Mouse (Mus musculus) embryonic facial prominence, embryonic 12.5 days (tissue): ENCODE results near the gene Gdap1l1. TPM values are rescaled to one million over a fixed set of nuclear protein-coding genes. Genes with fewer than 3 reads are reported as not detected.

ENCODE experiments used
- ATAC-seq: fragments of 200-750 bp; cut with Nextera tagmentation; 2 replicates; pipeline ENCODE4 v1.8.0; 2017; ENCODE audit not compliant: insufficient number of reproducible peaks, insufficient read depth, low FRiP score, low TSS enrichment
- H3K27ac ChIP-seq: fragments of 300-500 bp; sonication (generic); 2 replicates; pipeline ENCODE4 v1.5.1; 2016; ENCODE audit warnings: mild to moderate bottlenecking
- H3K27me3 ChIP-seq: fragments of 300-500 bp; sonication (generic); 2 replicates; pipeline ENCODE4 v1.6.1; 2016; ENCODE audit warnings: mild to moderate bottlenecking, moderate library complexity
- H3K36me3 ChIP-seq: fragments of 300-500 bp; sonication (generic); 2 replicates; pipeline ENCODE4 v1.6.1; 2016; ENCODE audit warnings: mild to moderate bottlenecking
- H3K4me1 ChIP-seq: fragments of 300-500 bp; sonication (generic); 2 replicates; pipeline ENCODE4 v1.6.1; 2016
- H3K4me2 ChIP-seq: fragments of 300-500 bp; sonication (generic); replicated peaks from 2 replicates; pipeline ENCODE4 v1.6.1; 2016; ENCODE audit warnings: mild to moderate bottlenecking, moderate library complexity
- H3K4me3 ChIP-seq: fragments of 300-500 bp; sonication (generic); 2 replicates; pipeline ENCODE4 v1.5.1; 2016; ENCODE audit warnings: mild to moderate bottlenecking
- H3K9ac ChIP-seq: fragments of 300-500 bp; sonication (generic); 2 replicates; pipeline ENCODE4 v1.6.1; 2016; ENCODE audit warnings: mild to moderate bottlenecking, moderate library complexity
- H3K9me3 ChIP-seq: fragments of 300-500 bp; sonication (generic); 2 replicates; pipeline ENCODE4 v1.6.1; 2016; ENCODE audit warnings: mild to moderate bottlenecking, moderate library complexity
- WGBS: fragments of 180-500 bp; shearing (Covaris S2); methylation state at CpG from one replicate; pipeline ENCODE4 v1.1.7; 2016; 5-methylcytosine and 5-hydroxymethylcytosine counted together
- polyA plus RNA-seq: library from polyadenylated mRNA; unstranded; fragments of >200 nt; fragmentation: Nextera tagmentation; extraction: Ambion mirVana; gene quantifications from 2 replicates; pipeline ENCODE4 v1.2.1, GENCODE M21; 2016

Gdap1l1 gene
- 7.5 and 10.4 TPM in 2 replicates for polyA plus RNA-seq

DNA sequence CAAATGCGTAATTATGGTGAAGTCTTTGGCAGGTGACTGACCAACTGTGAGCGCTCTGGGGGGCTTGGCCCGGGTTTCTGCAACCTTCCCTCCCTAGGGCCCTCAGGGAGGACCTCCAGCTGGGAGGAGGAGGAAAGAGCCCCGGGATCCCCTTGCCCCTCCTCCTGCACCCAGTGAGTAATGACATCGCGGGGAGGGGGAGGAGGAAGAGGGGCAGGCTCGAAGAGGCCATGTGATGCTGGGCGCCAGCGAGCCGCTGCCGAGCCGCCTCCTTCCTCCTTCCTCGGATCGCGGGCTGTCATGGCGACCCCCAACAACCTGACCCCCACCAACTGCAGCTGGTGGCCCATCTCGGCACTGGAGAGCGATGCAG lies at the start of gene Gdap1l1:
Gene Gdap1l1 (plus strand): TSS at position 231 of the 373 bp plus-strand sequence.
- Histone ChIP-seq H3K27ac (no peak within 1 kb of the TSS), H3K9ac (no peak within 1 kb of the TSS; the same call in 1 of the 2 replicates), H3K27me3 (peaks cover 21% of the 10 kb centered on the region), H3K9me3 (no peaks in the 10 kb centered on the region), H3K4me2 (peak within 1 kb of the TSS; percentile 52), H3K36me3 (no peaks in the 10 kb centered on the region), H3K4me3 (peak within 1 kb of the TSS; percentile 35), H3K4me1 (peaks cover 9% of the 10 kb centered on the region; the same call in 1 of the 2 replicates)
- 1% methylated on average over 17 of the region's 18 CpGs for WGBS
- no peak for ATAC-seq

DNA sequence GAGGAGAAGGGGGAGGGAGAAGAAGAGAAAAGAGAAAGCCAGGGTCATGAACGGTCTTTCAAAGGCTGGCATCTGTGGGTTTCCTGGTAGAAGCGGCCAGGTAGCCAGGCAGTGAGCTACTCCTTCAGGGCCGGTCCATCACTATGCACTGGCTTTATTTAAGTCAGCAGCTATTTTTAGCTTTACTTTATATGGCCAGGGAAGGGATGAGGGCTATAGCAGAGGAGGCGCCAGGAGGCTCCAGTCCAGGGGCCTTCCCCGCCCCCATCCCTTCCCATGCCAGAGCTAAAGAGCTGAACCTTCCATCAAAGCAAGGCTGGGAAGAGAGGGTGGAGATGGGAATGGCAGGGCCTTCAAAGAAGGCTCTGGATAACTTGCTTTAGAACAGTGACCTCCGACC lies 45.8 kb upstream of the Gdap1l1 start:
- H3K9me3 ChIP-seq = no peaks in the 10 kb centered on the region
- no peak overlapping the region for H3K4me3 ChIP-seq
- no peak overlapping the region for H3K4me2 ChIP-seq
- no peak overlapping the region for H3K27ac ChIP-seq
- H3K4me1 ChIP-seq = peaks cover 3% of the 10 kb centered on the region
- ATAC-seq = no peak
- 76% methylated on average over 6 of the region's 6 CpGs for WGBS
- H3K9ac ChIP-seq = no peak overlapping the region
- H3K36me3 ChIP-seq = no peaks in the 10 kb centered on the region
- H3K27me3 ChIP-seq = no peaks in the 10 kb centered on the region

DNA sequence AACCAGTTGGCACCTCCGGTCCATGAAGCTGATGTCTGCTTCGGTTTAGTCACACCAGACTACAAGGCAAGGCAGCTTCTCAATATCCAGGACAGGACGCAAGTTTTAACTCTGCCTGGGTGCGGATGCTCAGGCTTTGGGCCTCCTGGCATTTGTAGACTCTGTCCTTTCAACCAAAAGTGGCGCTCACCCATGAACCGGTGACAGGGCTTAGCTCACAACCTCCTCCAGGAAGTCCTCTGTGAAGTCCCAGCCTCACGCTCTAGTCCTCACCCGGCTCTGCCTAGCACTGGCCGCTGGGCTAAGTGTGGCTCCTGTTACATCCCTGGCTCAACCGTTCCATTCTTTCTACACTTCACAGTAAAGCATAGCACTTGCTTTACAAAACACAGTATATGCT lies 45.0 kb upstream of the Gdap1l1 start:
- H3K27ac ChIP-seq = no peak overlapping the region
- WGBS = 93% methylated on average over 10 of the region's 10 CpGs
- H3K4me1 ChIP-seq = peaks cover 12% of the 10 kb centered on the region
- H3K4me2 ChIP-seq = no peak overlapping the region
- no peaks in the 10 kb centered on the region for H3K36me3 ChIP-seq
- H3K27me3 ChIP-seq = no peaks in the 10 kb centered on the region
- H3K9ac ChIP-seq = no peak overlapping the region
- H3K9me3 ChIP-seq = no peaks in the 10 kb centered on the region
- H3K4me3 ChIP-seq = no peak overlapping the region
- no peak for ATAC-seq

DNA sequence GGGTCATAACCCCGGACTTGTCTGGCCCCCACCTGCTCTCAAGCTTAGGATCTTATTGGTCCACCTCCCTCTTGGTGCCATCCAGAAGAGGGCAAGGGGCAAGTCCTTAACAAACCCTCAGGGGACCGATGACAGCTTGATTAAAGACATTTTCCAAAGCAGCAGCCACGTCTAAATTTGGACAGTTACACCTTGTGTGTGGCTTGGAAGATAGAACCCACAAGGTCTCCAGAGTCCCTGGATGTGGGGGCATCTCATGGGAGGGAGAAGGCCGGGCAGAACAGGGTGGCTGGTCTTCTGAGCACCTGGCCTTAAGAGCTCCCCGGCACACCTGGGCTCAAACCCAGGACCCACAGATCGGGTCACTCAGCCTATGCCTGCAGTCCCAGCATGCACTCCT lies 44.3 kb upstream of the Gdap1l1 start:
- no peaks in the 10 kb centered on the region for H3K36me3 ChIP-seq
- WGBS = 74% methylated on average over 6 of the region's 6 CpGs
- peaks cover 14% of the 10 kb centered on the region for H3K4me1 ChIP-seq
- no peaks in the 10 kb centered on the region for H3K27me3 ChIP-seq
- no peak overlapping the region for H3K9ac ChIP-seq
- H3K9me3 ChIP-seq = no peaks in the 10 kb centered on the region
- H3K4me2 ChIP-seq = no peak overlapping the region
- no peak for ATAC-seq
- no peak overlapping the region for H3K27ac ChIP-seq
- H3K4me3 ChIP-seq = no peak overlapping the region

DNA sequence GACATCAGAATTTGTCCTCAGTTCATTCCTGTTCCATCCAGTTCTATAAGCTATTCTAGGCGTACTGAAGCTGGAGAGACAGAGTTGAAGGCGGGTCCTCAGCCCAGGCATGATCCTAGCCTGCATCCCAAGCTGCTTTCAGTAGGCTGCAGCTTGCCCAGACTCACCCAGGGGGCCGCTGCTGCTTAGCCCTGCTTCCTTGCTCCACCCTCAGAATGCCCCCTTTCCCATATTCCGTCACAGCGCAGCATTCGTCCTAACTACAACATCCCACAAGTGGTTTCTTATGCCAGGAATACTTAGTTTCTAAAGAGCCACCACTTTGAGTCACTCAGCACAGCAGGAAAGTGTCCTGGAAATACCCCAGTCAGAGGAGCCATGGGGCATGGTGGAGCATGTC lies 43.3 kb upstream of the Gdap1l1 start:
- H3K4me1 ChIP-seq = peaks cover 14% of the 10 kb centered on the region
- no peaks in the 10 kb centered on the region for H3K27me3 ChIP-seq
- H3K4me3 ChIP-seq = no peak overlapping the region
- H3K9ac ChIP-seq = no peak overlapping the region
- H3K9me3 ChIP-seq = no peaks in the 10 kb centered on the region
- no peak for ATAC-seq
- H3K4me2 ChIP-seq = no peak overlapping the region
- H3K36me3 ChIP-seq = no peaks in the 10 kb centered on the region
- WGBS = 75% methylated on average over 6 of the region's 6 CpGs
- H3K27ac ChIP-seq = no peak overlapping the region

DNA sequence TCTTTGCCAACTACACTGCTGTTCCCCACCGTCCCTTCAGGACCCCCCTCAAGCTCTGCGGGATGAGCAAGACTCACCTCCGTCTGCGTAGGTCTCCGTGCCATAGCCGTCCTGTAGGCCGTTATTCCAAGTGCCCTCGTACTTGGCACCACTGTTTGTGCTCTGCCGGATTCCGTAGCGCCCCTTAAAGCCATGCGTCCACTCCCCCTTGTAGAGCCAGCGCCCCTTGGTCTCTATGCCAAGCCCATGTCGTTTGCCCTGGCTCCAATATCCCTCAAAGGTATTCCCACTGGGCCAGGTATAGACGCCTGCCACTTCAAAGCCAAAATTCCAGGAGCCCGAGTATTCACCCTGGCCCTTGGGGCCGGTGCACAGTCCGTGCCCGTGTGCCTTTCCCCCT lies 41.2 kb upstream of the Gdap1l1 start:
- H3K4me3 ChIP-seq = no peak overlapping the region
- no peak for ATAC-seq
- 87% methylated on average over 19 of the region's 19 CpGs for WGBS
- H3K9ac ChIP-seq = no peak overlapping the region
- no peaks in the 10 kb centered on the region for H3K27me3 ChIP-seq
- H3K9me3 ChIP-seq = no peaks in the 10 kb centered on the region
- peak overlapping the region; percentile 36; the same call in 1 of the 2 replicates for H3K4me2 ChIP-seq
- H3K27ac ChIP-seq = no peak overlapping the region
- H3K36me3 ChIP-seq = no peaks in the 10 kb centered on the region
- peaks cover 14% of the 10 kb centered on the region for H3K4me1 ChIP-seq

DNA sequence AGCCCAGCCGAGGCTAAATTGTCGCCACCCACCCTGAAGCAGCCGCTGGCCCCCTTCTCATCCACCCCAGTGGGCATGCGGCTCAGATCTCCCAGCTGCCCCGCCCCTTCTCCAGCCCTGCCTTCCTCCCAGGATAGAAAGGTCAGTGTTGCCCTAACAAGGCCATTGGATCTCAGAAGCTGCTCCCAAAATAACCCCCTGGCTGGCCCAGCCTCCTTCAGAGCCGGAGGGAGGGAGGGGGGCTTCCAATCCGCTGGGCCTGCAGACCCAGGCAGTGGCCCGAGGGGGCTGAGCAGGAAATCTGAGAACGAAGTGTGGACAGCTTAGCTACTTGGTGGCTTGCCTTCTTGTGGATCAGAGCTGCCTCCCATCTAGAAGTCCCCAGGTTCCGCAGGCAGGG lies 40.4 kb upstream of the Gdap1l1 start, which contains the start of gene Jph2:
Gene Jph2 (minus strand): TSS at position 89 of the 400 bp plus-strand sequence.
- Histone ChIP-seq H3K36me3 (no peaks in the 10 kb centered on the region), H3K9me3 (no peaks in the 10 kb centered on the region), H3K4me1 (peaks cover 14% of the 10 kb centered on the region), H3K9ac (peak within 1 kb of the TSS; percentile 34), H3K4me3 (peak within 1 kb of the TSS; percentile 9), H3K4me2 (peak within 1 kb of the TSS; percentile 36), H3K27ac (no peak within 1 kb of the TSS), H3K27me3 (no peaks in the 10 kb centered on the region)
- 4% methylated on average over 10 of the region's 10 CpGs for WGBS
- peak; percentile 47; the same call in 1 of the 2 replicates for ATAC-seq

DNA sequence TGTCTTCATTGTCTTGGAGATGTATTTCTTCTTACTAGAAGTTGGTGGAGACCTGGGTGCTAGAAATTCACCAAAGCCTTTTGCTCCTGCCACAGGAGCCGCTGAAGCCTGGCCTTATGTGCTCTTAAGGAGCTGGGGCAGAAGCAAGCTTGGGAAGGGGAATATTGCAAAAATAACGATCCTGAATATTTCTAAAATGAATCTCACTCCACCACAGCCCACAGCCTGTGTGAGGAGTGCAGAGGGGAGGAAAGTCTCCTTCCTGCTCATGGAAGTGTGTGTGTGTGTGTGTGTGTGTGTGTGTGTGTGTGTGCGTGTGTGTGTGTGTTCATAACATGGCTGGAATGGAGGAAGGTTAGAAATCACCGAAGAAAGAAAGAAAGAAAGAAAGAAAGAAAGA lies 39.5 kb upstream of the Gdap1l1 start:
- WGBS = 82% methylated on average over 4 of the region's 4 CpGs
- Histone ChIP-seq H3K27me3 (no peaks in the 10 kb centered on the region), H3K4me2 (no peak overlapping the region), H3K27ac (no peak overlapping the region), H3K4me3 (no peak overlapping the region), H3K4me1 (peaks cover 14% of the 10 kb centered on the region), H3K36me3 (0 out of 2 replicates have a peak, but pooled peaks cover 1% of the 10 kb centered on the region), H3K9me3 (no peaks in the 10 kb centered on the region), H3K9ac (no peak overlapping the region)
- no peak for ATAC-seq

DNA sequence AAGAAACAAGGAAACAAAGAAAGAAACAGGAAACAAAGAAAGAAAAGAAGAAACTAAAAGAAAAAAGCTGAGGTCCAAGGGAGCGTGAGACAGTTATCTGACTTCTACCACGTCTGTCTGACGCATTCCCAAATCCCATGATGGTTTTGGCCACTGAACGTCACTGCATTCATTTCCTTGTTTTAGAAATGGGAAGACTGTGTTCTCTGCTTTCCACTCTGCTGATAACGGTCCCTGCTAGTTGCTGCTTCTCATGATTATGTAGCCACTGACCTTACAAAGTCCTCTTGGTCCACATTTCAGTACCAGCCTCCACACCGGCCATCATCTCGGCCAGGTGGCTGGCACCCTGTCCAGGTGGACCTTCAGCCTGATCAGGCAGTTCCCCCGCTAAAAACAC lies 39.1 kb upstream of the Gdap1l1 start:
- Histone ChIP-seq H3K27ac (no peak overlapping the region), H3K4me3 (no peak overlapping the region), H3K27me3 (no peaks in the 10 kb centered on the region), H3K36me3 (0 out of 2 replicates have a peak, but pooled peaks cover 4% of the 10 kb centered on the region), H3K9ac (no peak overlapping the region), H3K4me1 (peaks cover 14% of the 10 kb centered on the region), H3K9me3 (no peaks in the 10 kb centered on the region), H3K4me2 (no peak overlapping the region)
- WGBS = 79% methylated on average over 8 of the region's 8 CpGs
- no peak for ATAC-seq

DNA sequence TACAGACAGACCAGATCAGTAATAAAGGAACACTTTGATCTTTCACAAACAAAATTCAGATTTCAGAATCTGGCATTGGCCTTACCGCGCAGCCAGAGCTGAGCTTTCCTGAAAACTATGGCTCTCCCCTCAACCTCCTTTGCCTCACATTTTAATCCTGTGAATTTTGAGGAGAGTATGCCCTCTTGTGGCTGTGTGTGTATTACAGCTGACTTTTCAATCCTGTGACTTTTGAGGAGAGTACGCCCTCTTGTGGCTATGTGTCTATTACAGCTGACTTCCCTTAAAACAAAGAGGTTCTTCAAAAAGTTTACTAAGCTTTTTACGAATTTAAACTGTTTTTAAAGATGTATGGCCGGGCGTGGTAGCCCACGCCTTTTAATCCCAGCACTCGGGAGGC lies 37.1 kb upstream of the Gdap1l1 start:
- Histone ChIP-seq H3K27ac (no peak overlapping the region), H3K4me3 (no peak overlapping the region), H3K9ac (no peak overlapping the region), H3K27me3 (no peaks in the 10 kb centered on the region), H3K4me2 (no peak overlapping the region), H3K9me3 (no peaks in the 10 kb centered on the region), H3K36me3 (peaks cover 15% of the 10 kb centered on the region; the same call in 1 of the 2 replicates), H3K4me1 (peaks cover 14% of the 10 kb centered on the region)
- WGBS = 10% methylated on average over 8 of the region's 8 CpGs
- ATAC-seq = no peak

DNA sequence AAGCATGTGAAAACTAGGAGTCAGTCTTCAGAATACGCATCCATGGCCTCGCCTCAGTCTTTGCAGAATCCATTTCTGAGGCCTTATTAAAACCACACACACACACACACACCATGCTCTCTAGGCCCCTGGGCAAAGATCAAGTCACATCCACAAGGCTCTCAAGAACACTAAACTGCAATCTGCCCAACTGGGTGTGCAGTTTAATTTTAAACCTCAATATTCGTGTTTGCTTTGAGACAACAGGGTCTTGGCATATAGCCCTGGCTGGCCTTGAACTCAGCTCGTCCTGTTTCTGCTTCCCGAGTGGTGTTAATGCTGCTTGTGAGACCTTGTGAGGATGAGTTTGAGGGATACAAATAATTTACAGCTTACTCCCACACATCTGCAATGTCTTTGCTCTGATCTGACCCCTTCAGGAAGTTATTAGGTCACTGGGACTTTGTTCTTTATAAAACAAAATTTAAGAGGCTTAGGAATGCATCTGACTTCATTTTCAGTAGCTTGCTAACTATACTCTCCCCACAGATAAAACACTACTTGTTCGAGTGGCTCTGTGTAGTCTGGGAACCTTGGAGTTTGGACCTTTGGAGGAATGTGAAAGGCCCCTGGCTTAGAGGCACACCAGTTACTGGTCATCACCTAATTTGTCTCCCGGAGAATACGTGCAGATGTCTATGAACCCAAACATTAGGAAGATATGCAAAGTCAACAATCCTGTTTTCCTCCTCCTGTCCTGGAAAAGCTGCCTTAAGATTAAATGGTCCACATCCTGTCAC lies 34.0 kb upstream of the Gdap1l1 start:
- Histone ChIP-seq H3K36me3 (peaks cover 33% of the 10 kb centered on the region), H3K4me2 (no peak overlapping the region), H3K4me3 (no peak overlapping the region), H3K27me3 (no peaks in the 10 kb centered on the region), H3K9me3 (no peaks in the 10 kb centered on the region), H3K27ac (no peak overlapping the region), H3K9ac (no peak overlapping the region), H3K4me1 (no peaks in the 10 kb centered on the region)
- 85% methylated on average over 8 of the region's 8 CpGs for WGBS
- no peak for ATAC-seq

DNA sequence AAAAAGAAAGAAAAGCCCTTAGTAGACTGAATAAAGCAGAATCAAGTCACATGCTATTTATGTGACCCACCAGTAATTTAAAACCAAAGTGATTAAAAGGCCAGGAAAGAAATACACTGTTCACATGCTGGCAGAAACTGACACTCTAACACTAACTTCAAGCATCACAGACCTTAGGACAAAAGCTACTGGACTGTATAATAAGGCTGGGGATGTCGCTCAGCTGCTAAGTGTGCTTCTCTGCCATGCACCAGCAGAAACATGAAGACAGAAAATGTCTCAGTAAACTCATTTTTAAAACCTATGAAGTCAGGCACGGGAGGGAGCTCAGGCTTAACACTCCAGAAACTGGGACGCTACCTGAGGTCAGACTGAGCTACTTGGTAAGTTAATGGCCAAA lies 28.1 kb upstream of the Gdap1l1 start:
- Histone ChIP-seq H3K27ac (no peak overlapping the region), H3K4me2 (no peak overlapping the region), H3K9me3 (no peaks in the 10 kb centered on the region), H3K4me3 (no peak overlapping the region), H3K36me3 (peaks cover 54% of the 10 kb centered on the region), H3K9ac (no peak overlapping the region), H3K4me1 (no peaks in the 10 kb centered on the region), H3K27me3 (no peaks in the 10 kb centered on the region)
- ATAC-seq = no peak
- WGBS = 94% methylated on average over 3 of the region's 3 CpGs
